Mouse (Mus musculus): ENCODE measurements at regions not wholly inside any gene's neighbourhood (a gene's known extent, or its start where the extent isn't known, plus 50 kb on each side); places are given as distances from the start of the nearest gene placed in this dataset.

DNA sequence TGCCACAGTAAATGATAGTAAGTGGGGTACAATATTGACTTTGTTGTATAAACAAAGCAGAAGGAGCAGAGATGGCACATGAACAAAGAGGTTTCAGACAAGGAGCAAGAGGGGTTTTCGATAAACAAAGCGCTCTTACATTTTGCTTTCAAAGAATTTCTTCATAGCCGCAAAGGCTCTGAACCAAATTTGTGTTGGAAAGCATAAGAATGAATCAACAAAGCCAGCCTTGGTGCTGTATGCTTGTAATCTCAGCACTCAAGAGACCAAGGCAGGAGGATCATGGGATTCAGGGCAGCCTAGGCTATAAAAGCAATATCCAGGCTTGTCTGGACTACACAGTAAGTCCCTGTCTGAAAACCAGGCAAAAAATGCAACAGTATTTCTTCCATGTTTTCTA, 62.0 kb upstream of the Clint1 start:
- DNase-seq (ENCODE audit: low spot score in 2 of 2): no peak

- DNase-seq (ENCODE audit: low spot score in 2 of 2): no peak
Measured at GRCm38 (mm10) chr11:45790504-45790903, 61.3 kb upstream of the Clint1 start.

DNA sequence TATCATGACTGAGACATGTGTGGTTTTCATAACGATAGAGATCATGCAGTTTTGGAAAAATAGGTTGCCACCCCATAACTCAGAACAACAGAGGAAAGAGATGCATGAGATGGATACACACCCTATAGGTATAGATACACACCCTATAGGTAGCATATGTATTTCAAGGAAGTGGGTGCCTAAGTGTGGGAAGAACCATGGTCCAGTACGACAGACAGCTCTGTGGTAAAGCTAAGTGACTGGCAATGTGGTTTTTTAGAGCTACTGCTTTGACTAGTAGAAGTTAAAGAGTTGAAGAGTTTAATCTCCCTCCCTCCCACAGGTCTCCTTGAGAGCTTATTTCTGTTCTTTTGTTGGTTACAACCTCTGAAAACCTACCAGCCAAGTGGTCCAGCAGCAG, 60.2 kb upstream of the Clint1 start:
- no peak for DNase-seq (ENCODE audit: low spot score in 2 of 2)

DNA sequence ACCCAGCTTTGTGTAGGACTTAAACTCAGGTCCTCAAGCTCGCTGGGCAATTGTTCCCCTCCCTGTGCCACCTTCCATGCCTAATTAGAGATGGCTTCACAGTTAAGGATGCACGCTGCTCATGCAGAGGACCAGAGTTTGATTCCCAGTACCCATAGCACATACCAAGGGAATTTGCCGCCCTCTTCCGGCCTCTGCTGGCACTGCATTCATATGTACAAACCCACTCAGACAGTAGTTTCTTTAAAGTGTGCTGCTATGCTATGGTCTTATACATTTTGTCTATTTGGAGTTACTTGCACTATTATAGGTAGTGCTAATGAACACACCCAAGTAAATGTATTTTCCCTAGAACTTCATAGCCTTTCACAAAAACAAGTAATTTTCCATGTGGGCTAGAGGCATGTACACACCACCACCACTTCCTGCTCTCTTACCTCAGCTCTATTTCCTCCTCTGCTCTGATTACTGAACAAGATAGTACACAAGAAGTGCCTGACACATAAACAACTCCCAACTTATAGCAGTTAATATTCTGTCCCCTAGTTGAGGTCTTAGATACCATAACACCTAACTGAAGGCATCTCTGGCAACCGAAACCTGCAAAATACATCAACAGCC, 57.4 kb upstream of the Clint1 start:
- no peak for DNase-seq (ENCODE audit: low spot score in 2 of 2)

DNA sequence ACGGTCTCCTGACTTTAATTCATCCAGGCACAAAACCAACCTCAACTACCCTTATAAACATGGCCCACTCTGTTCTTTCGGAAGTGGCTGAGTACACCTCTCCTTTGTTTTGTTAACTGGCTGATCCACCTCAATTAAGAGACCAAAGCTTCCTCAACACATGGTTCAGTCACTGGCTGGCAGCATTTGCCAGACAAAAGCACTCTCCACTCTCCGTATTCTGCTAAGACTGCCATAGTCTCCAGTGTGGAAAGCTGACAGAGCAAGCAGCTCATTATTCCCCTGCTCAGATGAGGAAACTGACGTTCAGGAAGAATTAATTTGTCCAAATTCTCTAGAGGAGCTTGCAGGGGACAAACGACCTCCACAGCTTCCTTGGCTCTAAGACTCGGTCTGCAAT, 56.5 kb upstream of the Clint1 start:
- peak in 1 of 2 experiments; percentile 3 for DNase-seq (ENCODE audit: low spot score in 2 of 2)

GRCm38 (mm10) chr11:45795731-45796130, 56.1 kb upstream of the Clint1 start:
- peak; percentile 50 to 59 for DNase-seq (ENCODE audit: low spot score in 2 of 2)

GRCm38 (mm10) chr11:45799732-45800386, 52.0 kb upstream of the Clint1 start:
- no peak for DNase-seq (ENCODE audit: low spot score in 2 of 2)
